Mouse (Mus musculus): Measurements from ENCODE around the gene Aldh1l1. TPM values are rescaled to one million over a fixed set of nuclear protein-coding genes. Genes with fewer than 3 reads are reported as not detected.

Aldh1l1 gene
- total RNA-seq, 2 experiments from 2014 or later, result 0.90 to 2.7 TPM

- intact Hi-C loops (cut with DNase I), result loop anchor here (2.0 to 5.0 kb wide), 2 partner anchors 45 to 122 kb away; no protein-coding TSS in a partner anchor
- DNase-seq, result peak; percentile 81 to 84
Measured at GRCm38 (mm10) chr6:90607196-90607595, 121.0 kb downstream of the Aldh1l1 start.

DNA sequence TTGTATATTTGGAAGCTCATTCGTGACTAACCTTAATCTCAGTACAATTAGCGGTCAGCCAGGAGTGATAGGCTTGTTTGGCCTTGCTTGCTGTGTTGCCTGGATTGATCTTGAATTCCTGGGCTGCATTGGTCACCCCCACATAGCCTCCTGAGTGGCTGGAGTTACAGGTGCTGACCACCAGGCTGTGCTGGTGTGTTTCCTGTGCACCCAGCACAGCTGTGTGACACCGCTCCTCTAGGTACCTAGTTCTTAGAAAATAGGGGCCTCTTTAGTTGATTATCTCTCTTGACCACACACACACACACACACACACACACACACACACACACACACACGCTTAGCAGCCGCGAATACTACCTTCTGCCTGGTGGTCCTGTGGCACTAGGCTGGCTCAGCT, 122.0 kb downstream of the Aldh1l1 start:
- peak; percentile 42 to 66 for DNase-seq
- intact Hi-C loops (cut with DNase I), result loop anchor here (2.0 to 5.0 kb wide), 2 partner anchors 23 to 44 kb away; no protein-coding TSS in a partner anchor

DNA sequence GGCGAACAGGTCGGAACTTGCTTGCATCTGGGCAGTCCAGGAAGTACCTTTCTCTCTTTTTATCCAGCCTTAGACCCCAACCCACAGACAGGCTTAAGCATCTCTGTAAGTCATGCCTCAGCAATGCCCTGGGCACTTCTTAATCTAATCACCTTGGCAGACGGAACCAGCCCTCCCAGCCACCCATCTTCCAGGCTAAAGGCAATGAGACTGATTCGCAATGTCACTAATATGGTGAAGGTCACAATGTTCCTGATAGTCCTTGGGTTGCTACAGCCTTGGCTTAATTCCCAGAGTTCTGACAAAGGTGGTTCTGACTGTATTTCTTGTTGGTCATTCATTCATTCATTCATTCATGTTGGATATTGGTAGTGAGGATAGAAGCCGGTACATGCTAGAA, 124.0 kb downstream of the Aldh1l1 start:
- intact Hi-C loops (cut with DNase I), result no loop called here
- no peak for DNase-seq

GRCm38 (mm10) chr6:90613277-90613676, 127.0 kb downstream of the Aldh1l1 start:
- intact Hi-C loops (cut with DNase I), result no loop called here
- DNase-seq, result no peak

DNA sequence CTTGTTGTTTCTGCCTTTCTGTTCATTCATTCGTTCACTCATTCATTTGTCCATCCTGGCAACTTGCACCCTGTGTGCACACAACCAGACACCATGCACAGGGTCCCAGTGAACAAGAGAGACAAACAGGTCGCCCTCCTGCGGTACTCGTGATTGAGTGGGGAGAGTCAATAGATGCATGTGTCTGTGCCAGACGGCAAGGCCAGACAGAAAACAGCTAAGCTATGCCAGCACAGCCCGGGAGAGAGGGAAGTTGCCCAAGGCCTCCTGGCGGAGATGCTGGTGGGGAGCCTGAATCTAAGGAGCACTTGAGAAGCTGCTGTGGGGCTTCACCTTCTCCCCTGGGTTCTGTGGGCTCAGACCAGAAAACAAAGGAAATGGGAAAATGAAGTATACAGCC, 129.1 kb downstream of the Aldh1l1 start:
- DNase-seq, result peak in 1 of 2 experiments; percentile 28

DNA sequence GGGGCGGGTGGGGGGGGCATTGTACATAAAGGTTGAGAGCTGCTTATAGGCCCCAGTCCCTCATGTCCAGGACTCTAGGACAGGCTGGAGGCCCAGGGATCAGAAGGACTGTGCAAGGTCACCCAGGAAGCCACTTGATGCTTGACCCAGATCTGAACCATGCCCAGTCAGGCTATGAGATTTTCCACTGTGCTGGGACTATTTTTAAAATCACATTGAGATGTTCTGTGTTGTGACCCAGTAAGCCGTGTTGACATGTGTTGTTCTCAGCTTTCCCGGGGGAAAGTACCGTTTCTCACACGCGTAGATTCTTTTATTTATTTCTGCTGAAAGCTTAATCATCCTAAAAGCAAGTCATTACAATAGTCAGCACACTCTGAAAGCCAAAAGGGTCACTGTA, 129.8 kb downstream of the Aldh1l1 start:
- intact Hi-C loops (cut with DNase I), result no loop called here
- peak in 1 of 2 experiments; percentile 34 for DNase-seq

More for the DNA sequence above, 129.1 kb downstream of the Aldh1l1 start:
- intact Hi-C loops (cut with DNase I), result no loop called here

GRCm38 (mm10) chr6:90616481-90616880, 130.3 kb downstream of the Aldh1l1 start:
- no peak for DNase-seq
- intact Hi-C loops (cut with DNase I), result no loop called here

DNA sequence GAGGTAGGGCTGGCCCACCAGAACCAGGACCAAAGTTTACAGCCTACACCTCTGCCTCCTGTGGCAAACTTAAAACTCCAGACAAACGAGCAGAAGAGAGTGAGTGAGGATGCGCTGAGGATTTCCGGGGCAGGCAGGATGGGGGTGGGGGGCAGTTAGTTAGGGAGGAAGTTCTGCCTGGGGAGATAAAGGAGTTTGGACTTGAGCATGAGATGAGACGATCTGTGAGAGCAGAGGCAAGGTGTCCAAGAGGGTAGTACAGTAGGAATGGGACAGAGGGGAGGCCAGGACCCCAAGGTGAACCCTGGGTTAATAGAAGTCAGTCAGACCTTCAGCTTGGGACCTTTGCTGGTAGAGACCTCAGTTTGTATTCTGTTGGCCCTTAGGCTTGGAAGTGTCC, 132.0 kb downstream of the Aldh1l1 start:
- no peak for DNase-seq
- intact Hi-C loops (cut with DNase I), result no loop called here

DNA sequence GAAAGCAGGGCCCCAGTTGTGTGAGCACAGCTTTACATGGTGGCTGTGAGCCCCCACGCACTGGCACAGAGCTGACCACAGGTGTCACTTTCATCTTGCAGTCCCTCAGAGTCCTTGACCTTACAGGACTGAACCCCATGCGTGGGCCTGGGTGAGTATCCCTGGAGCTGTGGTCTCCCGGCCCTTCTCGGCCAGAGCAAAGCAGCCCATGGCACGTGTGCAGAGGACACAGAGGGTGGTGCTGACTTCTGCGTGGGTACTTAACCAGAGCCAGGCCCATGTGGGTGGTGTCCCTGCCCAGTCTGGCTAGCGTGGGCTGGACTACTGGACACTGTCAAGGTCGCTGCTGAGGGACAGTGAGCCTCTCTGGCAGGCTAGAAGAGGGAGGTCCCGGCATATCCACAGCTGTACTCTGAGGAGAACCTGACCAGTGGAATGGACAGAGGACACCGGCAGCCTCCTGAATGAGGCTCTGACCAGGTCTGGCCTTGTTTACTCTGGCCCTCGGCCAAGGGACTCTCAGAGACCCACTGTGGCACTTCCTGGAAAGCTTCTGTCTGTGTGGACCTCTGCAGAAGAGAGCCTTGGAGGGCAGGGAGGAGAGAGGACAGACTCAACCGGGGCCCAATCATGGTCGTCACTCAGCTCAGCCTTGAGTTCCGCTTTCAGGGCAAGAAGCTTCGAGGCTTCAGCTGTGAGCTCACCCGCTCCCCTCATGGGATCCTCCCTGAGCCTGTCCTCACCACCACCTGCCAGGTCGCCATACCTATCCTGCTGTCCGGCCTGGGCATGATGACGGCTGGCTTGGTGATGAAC, 132.8 kb downstream of the Aldh1l1 start:
- DNase-seq, result peak; percentile 27 to 52
- intact Hi-C loops (cut with DNase I), result no loop called here

- DNase-seq, result no peak
- intact Hi-C loops (cut with DNase I), result no loop called here
Measured at GRCm38 (mm10) chr6:90619936-90620335, 133.7 kb downstream of the Aldh1l1 start.

DNA sequence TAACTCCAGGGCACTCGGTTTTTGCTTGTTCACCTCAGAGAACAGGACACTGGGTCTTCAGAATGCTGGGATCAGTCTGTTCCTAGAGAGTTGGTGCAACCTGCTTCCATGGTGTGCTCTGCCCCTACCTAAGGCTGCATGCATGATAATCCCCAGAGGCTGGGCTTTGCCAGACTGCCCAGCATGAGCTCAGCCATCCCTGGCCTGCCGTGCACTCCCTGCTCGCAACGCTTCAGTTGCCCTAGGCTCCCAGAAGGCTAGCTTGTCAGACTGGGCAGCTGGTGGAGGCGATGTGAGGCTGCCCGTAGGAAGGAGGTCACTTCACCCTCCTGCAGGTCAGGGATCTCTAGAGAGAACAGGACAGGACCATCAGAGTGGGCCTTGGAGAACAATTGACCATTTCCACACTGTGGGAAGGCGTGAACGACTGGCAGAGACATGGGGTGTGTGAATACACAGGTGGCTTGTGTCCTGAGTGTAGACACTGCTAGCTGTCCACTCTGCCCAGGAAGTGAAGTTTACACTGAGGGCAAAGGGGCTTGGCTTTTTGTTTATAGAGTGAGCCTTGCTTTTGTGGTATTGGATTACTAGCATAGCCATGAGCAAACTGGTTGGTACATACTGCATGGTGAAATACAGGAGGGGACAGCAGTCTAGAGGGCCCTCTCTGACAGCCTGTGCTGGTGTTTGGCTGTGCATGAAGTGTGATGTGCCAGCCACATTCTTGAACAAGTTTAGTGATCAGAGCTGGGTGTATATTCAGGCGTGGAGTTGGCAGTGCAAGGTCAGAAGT, 134.8 kb downstream of the Aldh1l1 start:
- intact Hi-C loops (cut with DNase I), result no loop called here
- no peak for DNase-seq

- no peak for DNase-seq
- intact Hi-C loops (cut with DNase I), result no loop called here
Measured at GRCm38 (mm10) chr6:90621584-90621890, 135.3 kb downstream of the Aldh1l1 start.

GRCm38 (mm10) chr6:90622758-90623455, 136.7 kb downstream of the Aldh1l1 start:
- DNase-seq, result no peak
- intact Hi-C loops (cut with DNase I), result no loop called here

- DNase-seq, result no peak
- intact Hi-C loops (cut with DNase I), result no loop called here
Measured at GRCm38 (mm10) chr6:90623456-90623836, 137.2 kb downstream of the Aldh1l1 start.

GRCm38 (mm10) chr6:90624184-90624583, 138.0 kb downstream of the Aldh1l1 start:
- DNase-seq, result peak; percentile 77 to 80
- intact Hi-C loops (cut with DNase I), result no loop called here

- intact Hi-C loops (cut with DNase I), result no loop called here
- peak in 1 of 2 experiments; percentile 47 for DNase-seq
Measured at GRCm38 (mm10) chr6:90624733-90625132, 138.5 kb downstream of the Aldh1l1 start.

DNA sequence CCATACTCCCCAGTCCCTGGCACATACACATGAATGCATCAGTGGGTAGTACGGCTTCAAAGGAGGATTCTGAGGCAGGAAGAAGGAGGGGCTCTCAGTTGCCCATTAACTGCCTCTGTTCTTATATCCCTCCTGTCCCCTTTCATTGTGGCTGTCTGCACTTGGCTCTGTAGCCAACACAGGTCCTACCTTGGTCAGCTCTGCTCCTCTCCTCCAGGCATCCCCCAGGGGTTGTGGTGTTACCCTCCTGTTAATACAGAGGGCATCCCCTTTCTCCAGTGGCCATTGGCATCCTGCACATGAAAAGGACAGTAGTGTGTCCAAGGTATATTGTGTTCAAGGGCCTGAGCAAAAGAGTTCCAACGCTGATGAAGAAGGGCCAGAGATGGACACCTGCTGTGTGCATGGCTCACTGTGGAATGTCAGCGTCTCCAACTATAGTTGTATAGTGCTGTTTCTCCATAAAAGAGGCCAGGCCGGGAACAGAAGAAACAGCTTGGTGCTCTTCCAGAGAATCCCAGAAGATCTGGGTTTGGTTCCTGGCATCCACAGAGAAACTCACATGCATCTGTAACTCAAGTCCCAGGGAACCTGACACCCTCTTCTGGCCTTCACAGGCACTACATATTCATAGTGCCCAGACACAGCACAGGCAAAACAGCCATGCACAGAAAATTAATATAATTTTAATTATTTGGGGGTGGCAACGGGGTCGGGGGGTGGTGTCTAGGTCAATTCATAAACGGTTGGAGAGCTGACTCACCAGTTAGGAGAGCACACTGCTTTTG, 139.2 kb downstream of the Aldh1l1 start:
- DNase-seq, result no peak
- intact Hi-C loops (cut with DNase I), result no loop called here

- intact Hi-C loops (cut with DNase I), result no loop called here
- DNase-seq, result no peak
Measured at GRCm38 (mm10) chr6:90627556-90627955, 141.3 kb downstream of the Aldh1l1 start.

GRCm38 (mm10) chr6:90629506-90629905, 143.3 kb downstream of the Aldh1l1 start:
- intact Hi-C loops (cut with DNase I), result no loop called here
- no peak for DNase-seq

- intact Hi-C loops (cut with DNase I), result loop anchor here (2.0 kb wide), 1 partner anchor 22 kb away; no protein-coding TSS in a partner anchor
Measured at GRCm38 (mm10) chr6:90630427-90630826, 144.2 kb downstream of the Aldh1l1 start.

More at GRCm38 (mm10) chr6:90630427-90630826, 144.2 kb downstream of the Aldh1l1 start:
- no peak for DNase-seq

Data from heart, postnatal 14 days (tissue).